Mouse (Mus musculus) gastrocnemius, adult 8-10 months (tissue): ENCODE measurements around the gene Gm20924. TPM values are rescaled to one million over a fixed set of nuclear protein-coding genes. Genes with fewer than 3 reads are reported as not detected.
"Not testable (repeated sequence)": the region's sequence is repeated elsewhere in the genome, so short reads cannot be mapped to it uniquely, and the experiment has no call there.

Source experiments
- DNase-seq, 2 experiments: peaks; one replicate each; pipeline ENCODE4 v3.0.0; 2022; ENCODE audit warnings: low spot score in 2 of 2
- total RNA-seq, 4 experiments: library from RNA; stranded (reverse); gene quantifications; 2 replicates each; pipeline ENCODE4 v1.2.4; 2022

Gene Gm20924
- total RNA-seq, result not detected

GRCm38 (mm10) chrY:65207427-65207826, at the start of gene Gm20924:
TSS of gene Gm20924 (minus strand) at chrY:65207527.
- not testable (repeated sequence) for DNase-seq

Other genes with a start within 250 kb of the Gm20924 start
- gene Gm20736, start 170.2 kb upstream of the Gm20924 start, total RNA-seq, result not detected